Mouse (Mus musculus): ENCODE measurements around the gene Mmel1.

Gene Mmel1

DNA sequence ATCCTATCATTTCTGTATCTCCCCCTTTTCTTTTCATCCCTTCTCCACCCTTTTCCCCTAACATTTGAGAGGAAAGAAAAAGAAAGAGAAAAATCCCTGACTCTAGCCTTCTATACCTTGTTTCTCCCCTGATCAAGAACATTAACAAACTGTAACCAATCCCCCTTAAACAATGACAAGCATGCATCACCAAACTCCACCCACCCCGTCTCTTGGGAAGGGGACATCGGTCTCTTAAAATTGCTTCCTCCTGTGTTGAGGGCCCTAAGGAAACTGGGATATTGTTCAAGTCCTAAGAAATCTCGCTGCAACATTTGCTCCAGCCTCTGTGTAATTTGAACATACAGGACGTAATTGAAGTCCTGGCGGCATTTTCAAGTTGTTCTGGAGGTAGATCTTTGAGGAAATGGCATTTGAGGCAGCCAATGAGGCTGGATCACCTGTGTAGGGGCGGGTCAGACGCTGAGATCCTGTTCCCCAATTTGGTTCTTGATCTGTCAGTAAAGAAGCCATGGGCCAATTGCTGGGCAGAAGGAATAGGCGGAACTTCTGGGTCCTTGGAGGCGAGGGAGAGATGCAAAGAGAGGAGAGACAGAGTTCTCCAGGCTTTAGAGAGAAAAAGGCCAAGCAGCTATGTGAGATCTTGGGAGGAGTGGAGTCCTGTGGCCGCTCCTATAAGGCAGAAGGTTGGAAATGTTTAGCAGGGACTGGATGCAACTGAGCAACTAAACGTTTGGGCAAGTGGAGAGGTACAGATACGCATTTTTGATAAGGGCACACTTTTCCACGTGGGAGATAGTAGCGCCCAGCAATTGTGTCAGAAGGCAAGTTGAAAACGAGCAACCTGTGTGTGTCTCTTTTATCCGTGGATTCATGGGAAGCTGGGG is 35.0 kb downstream of the Mmel1 start:
- peak; percentile 87 for DNase-seq (ENCODE audit: extremely low spot score)

DNA sequence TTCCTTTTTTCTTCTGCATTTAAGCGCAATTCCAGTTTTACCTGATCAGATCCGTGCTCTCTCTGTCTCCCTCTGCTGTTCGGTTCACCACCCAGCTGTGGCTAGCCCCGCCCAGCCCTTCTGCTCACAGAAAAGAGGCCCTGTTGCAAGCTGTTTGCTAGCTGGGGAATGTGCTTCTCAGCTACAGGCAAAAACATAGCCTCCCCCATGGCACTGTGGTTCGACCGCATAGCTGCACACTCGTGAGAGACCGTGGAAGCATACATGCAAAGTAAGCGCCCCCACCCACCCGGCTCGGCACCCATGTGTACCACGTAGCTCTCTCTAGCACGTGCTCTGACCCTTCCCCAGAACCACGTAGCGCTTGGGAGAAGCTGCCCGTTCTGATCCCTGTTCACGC is 38.4 kb downstream of the Mmel1 start:
- DNase-seq (ENCODE audit: extremely low spot score) = peak; percentile 78

DNA sequence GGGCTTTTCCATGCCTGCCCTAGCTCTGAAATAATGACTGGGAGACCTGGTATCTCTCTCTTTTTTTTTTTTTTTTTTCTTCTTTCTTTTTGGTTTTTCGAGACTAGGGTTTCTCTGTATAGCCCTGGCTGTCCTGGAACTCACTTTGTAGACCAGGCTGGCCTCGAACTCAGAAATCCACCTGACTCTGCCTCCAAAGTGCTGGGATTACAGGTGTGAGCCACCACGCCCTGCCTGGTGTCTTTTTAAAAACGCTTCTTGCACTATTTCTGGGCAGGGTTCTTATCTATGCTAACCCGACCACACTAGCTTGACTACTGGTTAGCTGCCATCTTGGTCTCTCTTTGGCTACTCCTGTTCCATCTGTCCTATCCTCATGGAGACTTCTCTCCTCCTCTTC is 39.1 kb downstream of the Mmel1 start:
- DNase-seq (ENCODE audit: extremely low spot score) = no peak

DNA sequence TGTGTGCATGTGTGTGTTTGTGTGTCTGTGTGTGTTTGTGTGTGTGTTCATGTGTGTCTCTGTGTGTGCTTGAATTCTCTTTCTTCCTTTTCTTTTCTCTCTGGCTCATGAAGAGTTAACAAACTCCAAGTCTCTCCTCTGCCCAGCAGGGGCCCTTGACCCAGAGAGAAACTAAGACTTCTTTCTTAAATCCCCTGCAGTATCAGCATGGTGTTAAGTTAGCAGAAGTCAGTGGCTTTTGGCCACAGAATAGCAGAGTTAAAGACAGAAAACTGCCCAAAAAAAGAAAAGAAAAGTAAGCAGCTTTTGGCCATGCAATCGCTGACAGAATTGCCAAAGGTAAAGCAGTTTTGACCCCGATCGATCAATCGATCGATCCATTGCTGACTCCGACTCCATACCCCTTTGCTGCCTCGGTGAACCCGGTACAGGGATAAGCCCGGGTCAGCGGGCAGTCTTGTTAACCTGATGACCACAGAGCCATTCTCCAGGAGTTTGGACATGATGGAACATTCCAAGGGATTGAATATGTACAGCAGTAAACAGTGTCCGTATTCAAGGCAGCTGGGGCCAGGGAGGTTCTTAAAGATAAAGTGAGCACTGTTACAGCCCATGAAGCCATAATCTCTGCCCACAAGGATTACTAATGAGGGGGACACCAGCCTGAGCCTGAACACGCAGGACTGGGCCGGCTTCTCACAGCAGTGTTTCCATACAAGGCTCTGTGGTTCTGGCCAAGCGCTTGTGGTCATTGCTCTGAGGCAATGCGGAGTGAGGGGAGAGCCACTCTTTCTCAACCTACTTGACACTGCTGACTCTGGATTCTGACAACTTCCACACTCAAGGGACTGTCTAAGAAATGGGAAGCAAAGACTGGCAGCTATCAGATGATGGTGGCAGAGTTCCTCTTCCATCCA is 41.5 kb downstream of the Mmel1 start:
- no peak for DNase-seq (ENCODE audit: extremely low spot score)

DNA sequence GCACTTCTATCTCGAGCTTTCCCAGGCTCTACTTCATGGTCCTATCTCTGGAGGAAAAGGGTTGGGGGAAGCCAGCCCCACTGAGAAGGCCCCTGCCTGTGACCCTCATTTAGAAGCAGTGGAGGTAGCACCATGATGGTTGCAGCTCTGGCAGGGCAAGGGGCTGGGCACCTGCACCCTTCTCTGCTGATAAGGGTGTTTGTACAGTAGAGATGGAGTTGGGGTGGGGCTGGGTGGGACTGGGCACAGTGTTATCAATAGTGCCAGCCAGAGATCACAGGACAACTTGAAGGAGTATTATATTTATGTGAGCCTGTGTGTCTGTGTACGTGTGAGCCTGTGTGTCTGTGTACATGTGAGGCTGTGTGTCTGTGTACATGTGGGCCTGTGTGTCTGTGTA is 42.3 kb downstream of the Mmel1 start:
- DNase-seq (ENCODE audit: extremely low spot score) = no peak

DNA sequence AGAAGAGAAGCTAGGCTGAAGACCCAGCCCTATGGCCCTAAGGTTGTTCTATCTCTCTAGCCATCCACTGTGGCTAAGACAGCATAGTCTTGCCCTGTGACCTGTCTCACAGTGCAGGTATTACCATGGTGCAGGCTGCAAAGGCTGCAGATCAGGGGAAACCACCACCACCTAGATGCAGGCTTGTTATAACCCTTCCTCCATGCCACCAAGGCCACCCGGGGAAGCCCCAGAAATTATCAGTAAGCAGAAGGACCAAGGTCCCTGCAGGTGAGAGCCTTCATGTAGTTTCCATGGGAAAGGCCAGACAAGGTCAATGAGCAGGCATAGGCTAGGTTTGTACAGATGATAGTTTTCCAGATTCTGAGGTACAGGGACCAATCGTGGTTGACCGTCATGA is 44.5 kb downstream of the Mmel1 start:
- no peak for DNase-seq (ENCODE audit: extremely low spot score)

DNA sequence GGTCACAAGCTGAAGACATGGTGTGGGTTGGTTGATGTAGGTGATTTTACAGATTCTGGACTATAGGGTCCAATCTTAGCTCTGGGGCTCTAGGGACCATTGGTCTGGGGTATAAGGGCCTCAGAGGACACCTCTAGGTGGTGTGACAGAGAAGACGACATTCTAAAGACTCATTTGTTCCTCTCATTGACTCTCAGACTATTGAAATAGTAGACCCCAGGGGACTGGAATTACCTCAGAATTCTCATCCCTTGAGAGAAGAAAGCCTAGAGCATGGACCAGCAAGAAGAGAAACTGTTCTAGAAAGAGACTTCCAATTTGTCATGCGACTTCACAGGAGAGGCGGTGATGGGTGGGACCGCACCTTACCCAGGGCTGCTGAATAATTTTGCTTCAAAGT is 44.9 kb downstream of the Mmel1 start:
- no peak for DNase-seq (ENCODE audit: extremely low spot score)

DNA sequence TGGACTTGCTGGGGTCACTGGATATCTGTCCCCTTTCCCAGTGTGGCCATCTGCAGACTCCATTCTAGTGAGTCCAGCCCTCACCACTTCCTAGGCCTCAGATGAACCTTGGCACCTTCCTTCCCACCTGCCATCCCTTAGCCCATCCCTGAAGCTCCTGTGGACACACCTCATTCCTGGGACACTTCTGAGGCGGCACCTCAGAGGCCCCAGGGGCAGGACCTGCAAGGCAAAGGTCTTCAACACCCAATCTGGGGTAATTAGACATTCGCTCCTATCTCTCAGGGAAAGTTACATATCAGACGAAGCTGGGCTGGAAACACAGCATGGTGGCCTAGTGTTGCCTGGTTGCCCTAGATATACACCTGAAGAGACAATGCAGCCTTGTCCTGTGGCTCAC is 45.3 kb downstream of the Mmel1 start:
- no peak for DNase-seq (ENCODE audit: extremely low spot score)

DNA sequence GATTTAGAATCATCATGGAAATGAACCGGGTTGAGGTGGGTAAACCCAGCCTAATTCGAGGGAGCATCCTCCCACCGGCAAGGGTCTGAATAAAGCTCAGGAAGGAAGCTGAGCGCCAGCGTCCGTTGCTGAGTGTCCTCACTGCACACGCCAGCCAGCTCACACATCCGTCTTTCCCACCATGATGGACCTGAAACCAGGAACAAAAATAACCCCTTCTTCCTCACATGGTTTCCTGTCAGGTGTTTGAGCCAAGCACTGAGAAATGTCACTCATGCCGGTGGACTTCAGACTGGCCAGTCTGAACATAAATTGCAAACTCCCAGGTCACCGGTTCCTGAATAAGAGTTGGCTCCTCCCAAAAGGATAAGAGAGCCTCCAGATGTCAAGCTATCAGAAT is 45.9 kb downstream of the Mmel1 start:
- DNase-seq (ENCODE audit: extremely low spot score) = no peak

DNA sequence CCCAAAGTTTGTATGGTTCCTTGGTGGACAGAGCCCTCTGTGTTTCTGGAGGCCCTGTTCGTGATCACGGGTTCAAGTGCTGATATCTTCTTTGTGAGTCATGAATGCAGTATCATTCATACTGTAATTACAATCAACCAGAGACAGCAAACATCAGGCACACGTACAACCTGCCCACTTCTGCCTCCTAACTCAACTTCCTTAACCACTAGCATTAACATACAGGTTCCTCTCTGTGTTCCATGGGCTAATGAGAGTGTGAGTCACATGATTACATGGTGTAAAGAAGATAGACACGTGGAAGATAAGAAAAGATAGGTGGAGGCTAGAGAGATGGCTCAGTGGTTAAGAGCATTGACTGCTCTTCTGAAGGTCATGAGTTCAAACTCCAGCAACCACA is 47.3 kb downstream of the Mmel1 start:
- no peak for DNase-seq (ENCODE audit: extremely low spot score)

DNA sequence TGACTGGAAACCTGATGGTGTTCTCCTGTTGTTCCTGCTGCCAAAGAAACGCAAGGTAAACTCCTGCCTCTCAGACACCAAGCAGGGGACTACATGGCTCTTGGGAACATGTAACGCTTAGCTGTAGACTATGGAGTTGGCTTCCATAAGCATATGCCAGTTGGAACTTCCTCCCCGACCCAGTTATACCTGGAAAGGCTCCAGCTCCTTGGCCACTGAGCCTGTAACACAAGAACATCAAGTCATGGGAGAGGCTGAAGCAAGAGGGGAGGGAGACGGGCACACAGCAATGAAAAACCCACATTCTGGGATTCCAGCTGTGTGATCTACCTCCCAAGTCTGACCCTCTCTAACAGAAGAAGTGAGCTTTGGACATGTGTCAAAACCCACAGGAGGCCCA is 52.9 kb downstream of the Mmel1 start:
- no peak for DNase-seq (ENCODE audit: extremely low spot score)

DNA sequence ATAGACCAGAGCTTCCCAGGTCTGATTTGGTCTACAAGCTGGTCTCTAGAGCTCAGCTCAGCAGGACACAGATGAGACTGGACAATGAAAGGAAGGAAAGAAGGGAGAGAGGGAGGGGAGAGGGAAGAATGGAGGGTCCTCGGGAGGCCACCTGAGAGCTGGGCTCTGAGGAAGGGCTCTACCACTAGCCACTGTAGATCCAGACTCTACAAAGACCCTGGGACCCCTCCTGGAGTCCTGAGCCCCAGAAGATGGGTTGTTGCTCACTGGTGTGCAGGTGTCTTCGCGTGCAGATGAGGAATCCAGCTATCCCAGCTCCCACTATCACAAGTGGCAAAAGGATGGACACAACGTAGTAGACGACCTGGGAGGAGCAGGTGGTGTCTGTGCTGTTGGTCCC is 53.5 kb downstream of the Mmel1 start:
- no peak for DNase-seq (ENCODE audit: extremely low spot score)

DNA sequence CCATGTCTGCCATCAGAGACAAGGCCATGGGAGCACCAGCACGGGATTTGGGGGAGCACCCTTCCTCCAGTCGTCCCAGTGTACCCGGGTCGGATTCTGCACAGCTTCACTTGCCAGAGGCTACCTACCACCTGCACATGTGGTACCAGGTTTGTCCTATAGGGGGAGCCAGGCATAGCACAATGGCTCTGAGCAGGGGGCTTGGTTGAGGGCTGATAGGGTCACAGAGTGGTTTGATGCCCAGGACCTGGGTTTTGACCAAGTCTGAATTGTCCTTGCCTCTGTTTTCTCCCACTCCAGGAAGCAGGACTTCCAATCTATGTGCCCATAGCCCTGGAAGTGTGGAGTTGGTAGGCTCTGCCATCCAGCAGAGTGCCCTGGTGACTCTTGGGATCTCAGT is 56.0 kb downstream of the Mmel1 start:
- DNase-seq (ENCODE audit: extremely low spot score) = no peak

DNA sequence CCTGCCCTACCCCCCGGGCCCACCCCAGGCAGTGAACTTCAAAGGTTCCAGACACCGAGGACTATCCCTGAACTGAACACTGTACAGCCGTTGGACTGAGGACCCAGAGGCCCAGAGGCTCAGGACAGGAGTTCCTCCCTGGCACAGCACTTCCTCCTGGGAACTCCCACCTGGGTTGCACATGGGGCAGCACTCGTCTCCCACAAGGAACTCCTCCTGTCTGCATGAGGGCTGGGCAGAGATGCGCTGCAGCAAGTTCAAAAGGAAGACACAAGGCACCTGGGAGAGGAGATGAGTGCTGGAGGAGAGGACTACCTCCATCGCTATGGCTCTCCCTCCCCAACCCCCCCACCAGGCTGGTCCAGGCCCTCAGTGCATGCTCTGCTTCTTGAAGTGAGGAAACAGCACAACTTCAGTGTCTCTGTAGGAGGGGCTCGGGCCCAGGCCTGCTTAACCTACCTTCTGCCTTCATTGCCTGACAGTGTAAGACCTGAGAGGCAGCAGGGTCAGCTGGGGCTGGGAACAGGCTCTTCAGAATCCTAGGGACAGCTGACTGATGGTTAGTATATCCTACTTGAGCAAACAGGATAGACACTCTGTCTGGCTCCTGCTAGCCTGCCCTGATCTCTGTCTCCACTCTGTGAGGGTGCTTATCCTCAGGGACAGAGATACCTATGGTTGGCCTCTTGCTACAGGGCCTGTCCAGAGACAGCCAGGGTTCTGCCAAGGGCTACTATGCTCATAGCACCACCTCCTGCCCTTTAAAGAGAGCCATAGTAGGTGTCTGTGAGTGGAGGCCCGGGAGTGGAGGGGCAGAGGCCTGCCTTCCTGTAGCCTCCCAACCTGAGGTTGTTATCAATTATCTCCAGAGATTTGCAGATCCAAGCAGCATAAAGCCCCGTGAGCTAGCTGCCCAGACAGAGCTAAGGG is 57.8 kb downstream of the Mmel1 start:
- no peak for DNase-seq (ENCODE audit: extremely low spot score)

DNA sequence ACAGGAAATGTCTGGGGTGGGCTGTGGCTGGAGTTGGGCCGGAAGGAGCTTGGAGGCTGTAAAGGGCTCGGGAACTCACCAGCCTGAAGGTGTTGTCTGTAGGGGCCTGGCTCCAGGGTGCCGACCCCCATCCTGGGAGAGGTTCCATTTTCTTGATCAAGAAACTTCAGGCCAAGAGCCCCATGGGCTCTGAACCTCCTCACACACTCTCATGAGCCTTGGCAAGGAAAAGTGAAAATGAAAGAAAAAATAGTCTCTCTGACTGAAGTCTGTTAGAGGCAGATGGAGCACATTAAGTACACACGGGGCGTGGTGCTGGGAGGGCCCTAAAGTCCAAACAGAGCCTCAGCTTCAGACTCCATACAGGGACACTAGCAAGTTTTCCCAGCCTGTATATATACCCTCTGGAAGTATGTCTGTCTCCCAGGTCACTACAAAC is 58.5 kb downstream of the Mmel1 start:
- no peak for DNase-seq (ENCODE audit: extremely low spot score)

DNA sequence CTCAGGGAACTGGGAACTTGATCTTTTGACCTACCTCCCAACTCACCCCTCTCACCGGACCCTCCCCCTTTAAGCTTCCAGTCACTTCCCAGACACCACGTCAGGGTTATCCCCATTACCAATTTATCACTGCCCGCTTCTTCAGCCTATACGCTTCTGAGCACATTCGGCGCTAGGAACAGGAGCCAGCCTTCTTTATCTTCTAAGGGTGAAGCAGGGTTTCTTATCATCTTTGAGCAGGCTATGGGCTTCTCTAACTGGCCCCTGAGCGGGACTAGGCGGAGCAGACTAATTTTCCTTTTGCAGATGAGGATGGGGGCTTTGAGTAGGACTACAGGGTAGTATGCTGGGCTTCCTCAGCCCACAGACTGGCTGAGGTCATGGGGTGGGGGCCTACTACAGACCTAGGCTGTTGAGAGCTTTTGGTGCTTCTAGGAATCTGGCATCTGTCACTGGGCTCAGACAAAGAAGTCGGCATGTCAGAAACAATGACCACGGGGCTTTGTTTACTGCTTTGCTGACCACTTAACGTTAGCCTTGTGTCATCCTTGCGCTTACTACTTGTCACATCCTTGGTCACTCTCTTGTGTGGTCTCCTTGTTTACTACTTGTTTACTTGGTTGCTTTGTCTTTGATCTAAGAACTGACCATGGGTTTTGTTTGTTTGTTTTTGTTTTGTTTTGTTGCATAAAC is 59.2 kb downstream of the Mmel1 start, which contains the start of gene Tnfrsf14:
Gene Tnfrsf14, minus strand, starts transcription at position 169 of the 693 bp plus-strand sequence.
- no peak for DNase-seq (ENCODE audit: extremely low spot score)

DNA sequence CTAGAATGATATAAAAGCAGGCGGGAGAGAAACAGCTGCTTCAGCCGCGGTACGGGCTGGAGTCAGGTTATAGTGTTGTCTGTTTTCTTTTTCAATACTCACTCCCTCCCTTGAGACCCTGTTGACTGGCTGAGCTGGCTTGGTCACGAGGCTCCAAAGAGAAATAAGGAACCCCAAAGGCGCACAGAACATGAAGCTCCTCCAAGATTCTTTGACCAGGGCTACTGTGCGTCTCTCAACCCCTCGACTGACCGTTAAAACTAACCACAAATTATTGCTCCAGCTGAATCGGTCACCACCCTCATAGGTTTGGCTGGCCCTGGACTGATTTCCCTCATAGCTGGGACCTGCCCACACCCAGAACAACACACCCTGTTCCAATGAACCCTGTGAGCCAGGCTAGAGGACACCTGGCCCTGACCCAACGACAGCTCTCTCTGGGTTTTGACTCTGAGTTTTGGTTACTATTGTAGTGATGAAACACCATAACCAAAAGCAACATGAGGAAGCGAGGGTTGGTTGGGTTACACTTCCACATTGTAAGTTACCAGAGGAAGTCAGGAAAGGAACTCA is 59.8 kb downstream of the Mmel1 start:
- no peak for DNase-seq (ENCODE audit: extremely low spot score)

DNA sequence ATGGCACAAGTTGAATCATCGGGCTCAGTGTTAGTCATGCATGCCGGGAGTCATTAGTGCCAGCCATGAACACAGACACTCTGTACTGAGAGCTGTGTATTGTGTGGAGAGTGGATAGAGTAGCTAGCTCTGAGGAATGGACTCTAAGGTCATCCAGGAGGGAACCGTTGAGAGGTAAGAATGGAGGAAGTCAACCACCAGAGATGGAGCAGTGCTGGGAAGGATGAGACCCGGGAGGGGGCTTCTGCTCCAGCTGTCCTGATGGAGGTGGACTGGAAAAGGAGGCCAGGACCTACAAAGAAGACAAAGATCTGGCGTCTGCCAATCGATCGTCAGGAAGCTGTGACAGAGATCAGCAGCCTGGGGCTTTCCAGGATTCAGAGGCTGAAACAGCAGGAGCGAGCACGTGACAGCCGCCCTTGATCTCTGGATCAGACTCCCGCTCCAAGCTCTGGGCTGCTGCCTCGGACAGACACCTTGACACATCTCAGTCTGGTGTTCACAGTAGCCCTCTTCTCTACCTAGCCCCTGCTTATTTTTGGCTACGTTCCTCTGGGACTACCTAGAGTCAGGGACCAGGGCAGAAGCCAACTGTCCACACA is 64.0 kb downstream of the Mmel1 start:
- DNase-seq (ENCODE audit: extremely low spot score) = no peak

DNA sequence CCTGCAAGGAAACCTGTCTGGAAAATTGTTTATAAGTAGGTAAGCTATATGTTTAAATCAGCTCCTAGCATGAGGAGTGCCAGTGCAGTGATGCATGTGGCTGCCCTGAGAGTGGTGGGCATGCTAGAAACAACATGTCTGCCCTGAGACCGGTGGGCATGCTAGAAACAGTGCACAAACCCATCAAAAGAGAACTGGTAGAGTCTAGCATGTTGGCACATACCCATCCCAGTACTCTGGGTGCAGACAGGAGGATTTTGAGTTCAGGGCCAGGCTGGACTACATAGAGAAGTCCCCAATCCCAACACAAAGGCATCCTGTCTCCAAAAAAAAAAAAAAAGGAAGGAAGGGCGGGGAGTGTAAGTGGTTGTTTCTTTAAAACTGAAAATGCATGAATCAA is 65.4 kb downstream of the Mmel1 start:
- no peak for DNase-seq (ENCODE audit: extremely low spot score)

DNA sequence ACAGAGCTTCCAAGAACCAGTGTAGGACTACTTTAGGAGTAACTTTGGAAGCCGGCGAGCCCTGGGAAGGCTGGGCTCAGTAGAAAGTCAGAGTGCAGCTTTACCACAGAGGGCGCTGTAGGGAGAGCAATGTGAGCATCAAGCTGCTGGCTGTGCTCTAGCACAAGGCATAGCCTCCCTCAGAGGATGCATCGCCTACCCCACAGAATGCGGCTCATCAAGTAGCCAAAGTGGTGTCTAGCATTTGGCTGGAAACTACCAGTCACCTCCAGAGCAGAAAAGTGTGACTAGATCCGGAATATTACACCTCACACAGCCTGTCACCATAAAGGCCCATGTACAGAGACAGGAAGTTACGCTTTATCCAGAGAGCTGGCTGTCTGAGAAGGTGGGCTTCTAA is 66.4 kb downstream of the Mmel1 start:
- no peak for DNase-seq (ENCODE audit: extremely low spot score)

Data from embryo, embryonic 9.5 days (tissue).